Mouse (Mus musculus) liver, embryonic 18 days (tissue): Measurements from ENCODE around the gene Akap4. TPM values are rescaled to one million over a fixed set of nuclear protein-coding genes. Genes with fewer than 3 reads are reported as not detected.

Source experiments
- polyA plus RNA-seq: library from polyadenylated mRNA; depleted of rRNA; stranded (reverse); fragments of >200 nt; gene quantifications from 2 replicates; pipeline ENCODE4 v1.2.3, GENCODE M21; 2012; rRNA removed

Gene Akap4
- not detected in 2 replicates for polyA plus RNA-seq

DNA sequence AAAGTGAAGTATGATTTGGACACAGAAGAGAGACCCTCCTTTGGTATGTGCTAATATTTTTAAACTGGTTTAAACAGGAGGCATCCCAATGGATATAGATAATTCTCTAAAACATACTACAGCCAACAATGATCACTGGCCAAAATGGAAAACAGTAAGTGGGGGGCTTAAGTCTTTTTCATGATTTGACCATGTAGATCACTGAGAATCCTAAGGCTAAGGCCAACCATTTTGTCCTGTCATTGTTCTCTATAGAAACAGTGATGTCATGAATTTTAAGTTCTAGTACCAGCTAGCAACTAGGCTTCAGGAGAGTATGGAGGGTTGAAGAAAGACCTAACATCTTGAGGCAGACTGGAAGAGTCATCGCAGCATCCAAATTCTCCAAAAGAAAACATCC is at the start of gene Akap4:
Gene Akap4, plus strand, starts transcription at position 301 of the 400 bp plus-strand sequence.

DNA sequence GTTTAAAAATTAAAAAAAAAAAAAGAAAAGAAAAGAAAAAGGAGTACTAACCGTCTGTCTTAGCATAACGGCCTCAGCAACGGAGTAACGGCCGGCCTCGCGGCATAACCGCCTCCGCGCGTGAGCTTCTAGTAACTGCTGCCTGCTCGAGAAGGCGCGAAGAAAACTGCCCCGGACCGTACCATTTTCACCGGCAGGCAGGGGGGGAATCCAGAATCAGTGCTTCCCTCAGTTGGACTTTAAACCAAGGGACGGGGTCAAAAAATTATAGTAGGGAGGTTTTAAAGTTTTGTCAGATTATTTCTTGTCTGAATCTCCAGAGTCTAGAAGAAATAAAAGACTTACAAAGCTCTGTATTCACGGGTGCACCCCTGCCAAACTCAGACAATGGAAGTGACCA is 25.8 kb upstream of the Akap4 start, which contains the start of gene Ccnb3:
Gene Ccnb3, minus strand, starts transcription at position 101 of the 400 bp plus-strand sequence.

Other genes with a start within 250 kb of the Akap4 start
- gene Ccnb3, start 25.9 kb upstream of the Akap4 start, polyA plus RNA-seq: 0.01 TPM in 1 of 2 replicates, not detected in the other